Mouse (Mus musculus): ENCODE results near the gene Dlgap1.

Gene Dlgap1

DNA sequence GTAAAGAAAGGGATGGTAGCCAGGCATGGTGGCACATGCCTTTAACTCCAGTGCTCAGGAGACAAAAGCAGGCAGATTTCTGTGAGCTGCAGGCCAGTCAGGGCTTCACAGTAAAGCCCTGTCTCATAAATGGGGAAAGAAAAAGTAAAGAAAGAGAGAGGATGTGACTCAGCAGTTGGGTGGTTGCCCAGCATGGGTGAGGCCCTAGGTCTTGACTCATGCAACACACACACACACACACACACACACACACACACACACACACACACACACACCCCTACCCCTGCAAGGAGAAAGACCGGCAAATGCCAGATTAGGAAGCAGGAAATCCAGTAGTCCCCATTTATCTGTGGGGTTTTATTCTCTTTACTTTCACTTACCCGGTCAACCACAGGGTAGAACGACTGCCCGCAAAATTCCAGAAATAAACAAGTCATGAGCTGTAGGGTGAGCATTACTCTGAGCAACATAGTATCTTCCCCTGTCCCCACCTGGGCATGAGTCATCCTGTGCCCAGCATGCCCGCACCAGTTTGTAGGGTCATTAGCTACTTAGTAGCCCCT lies 759.9 kb downstream of the Dlgap1 start:
- peak; percentile 10 for DNase-seq (ENCODE audit: low spot score)

DNA sequence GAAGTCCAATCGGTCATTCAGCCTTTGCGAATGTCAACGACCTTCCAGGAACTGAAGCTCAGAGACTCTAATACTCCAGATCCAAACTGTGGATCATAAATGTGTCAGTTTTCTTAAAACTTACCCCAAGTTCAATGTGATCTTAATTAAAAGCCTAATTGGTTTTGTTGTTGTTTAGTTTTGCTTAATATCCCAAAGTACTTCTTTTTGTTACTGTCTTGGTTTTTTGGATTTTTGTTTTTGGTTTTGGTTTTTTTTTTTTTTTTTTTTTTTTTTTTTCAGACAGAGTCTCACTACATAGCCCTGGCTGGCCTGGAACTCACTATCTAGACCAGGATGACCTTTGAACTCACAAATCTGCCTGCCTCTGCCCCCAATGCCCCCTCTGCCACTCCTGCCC lies 765.9 kb downstream of the Dlgap1 start:
- no peak for DNase-seq (ENCODE audit: low spot score)

DNA sequence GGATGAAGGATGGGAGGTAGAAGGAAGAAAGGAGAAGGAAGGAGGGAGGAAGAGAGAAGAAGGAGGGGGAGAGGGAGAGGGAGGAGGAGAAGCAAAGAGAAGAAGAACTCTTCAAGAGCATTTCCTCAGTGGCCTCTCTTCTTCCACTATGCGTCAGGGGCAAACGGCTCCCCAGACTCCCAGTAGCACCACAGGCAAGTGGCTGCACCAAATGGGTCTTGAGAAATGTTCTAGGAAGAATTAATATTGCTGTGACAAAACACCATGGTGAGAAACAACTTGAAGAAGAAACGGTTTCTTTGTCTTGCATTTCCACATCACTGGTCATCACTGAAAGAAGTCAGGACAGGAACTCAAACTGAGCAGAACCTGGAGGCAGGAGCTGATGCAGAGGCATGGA lies 766.5 kb downstream of the Dlgap1 start:
- no peak for DNase-seq (ENCODE audit: low spot score)

DNA sequence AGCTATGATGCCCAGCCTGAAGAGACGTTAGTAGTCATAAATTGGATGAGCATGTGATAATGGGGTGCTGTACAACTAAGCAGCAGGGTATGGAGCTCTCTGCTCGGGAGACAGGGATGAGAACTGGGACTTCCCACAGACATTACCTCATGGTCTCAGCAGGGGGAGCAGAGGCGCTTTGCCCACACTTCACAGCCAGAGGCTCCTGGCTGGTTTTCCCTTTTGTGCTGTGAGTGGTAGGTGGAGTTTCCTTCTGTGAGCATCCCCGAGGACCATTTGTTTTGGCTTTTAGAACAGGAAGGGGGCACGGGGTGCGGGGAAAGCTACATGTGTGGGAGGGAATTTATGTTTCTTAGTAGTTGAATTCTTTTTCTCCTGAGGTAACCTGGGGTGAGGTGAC lies 768.6 kb downstream of the Dlgap1 start:
- no peak for DNase-seq (ENCODE audit: low spot score)

DNA sequence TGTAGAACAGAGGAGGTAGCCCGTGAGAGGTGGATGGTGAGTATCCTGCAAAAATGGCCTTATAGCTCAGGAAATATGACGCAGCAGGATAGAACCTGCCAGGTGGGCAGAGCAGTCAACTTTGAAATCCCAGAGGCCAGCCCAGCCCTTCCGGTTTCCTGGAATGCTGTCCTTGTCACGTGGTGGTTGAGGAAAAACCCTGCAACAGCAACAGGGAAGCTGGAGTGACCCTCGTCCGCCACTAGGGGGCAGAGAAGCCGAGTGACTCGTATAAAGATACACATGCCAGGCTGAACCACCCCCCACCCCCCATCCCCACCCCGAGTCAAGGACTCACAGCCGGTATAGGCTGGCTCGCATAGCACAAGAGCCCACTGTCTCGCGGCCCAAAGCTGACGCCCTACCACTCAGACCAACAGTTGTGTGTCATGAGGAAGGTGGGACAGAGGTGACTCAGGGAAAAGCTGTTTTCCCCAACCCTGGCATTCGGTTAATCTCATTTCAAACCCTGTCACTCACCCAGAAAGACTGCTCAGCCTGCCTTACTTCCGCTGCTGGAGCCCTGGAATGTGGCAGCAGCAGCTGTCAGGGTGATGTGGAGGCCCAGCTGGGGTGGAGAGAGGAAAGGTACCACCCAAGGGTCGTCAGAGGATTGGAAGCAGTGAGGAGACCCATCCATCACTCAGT lies 769.4 kb downstream of the Dlgap1 start:
- DNase-seq (ENCODE audit: low spot score) = peak; percentile 24

DNA sequence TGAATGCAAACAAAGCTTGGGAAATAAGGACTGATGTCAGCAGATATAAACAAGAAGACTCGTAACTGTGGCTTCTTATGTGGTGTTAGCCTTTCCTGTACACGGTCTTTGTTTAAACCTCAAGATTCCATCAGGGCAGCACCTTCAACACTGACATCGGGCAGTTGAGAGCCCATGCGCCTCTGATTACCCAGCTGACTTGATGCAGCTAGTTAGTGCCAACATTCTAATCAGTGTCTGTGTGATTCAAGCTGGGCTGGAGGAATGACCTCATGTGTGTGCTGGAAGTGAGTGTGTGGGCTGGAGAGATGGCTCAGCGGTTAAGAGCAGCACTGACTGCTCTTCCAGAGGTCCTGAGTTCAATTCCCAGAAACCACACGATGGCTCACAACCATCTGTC lies 770.5 kb downstream of the Dlgap1 start:
- no peak for DNase-seq (ENCODE audit: low spot score)

DNA sequence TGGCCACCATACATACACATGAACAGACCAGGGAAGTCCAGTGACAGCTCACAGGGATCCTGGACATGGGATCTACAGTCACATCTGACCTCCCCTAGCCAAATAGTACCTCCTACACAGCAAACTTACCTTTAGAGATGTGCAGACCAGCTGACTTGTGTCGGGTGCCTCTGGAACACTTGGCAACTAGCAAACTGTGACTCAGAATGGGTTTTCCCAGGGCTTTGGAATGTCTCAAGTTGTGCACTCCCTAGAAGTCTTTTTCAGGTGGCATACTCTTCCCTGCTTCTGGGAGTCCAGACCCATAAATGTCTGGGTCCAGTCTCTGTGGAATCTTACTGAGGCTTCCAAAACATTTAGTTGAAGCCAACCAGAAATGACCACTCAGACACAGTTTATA lies 772.8 kb downstream of the Dlgap1 start:
- DNase-seq (ENCODE audit: low spot score) = no peak

DNA sequence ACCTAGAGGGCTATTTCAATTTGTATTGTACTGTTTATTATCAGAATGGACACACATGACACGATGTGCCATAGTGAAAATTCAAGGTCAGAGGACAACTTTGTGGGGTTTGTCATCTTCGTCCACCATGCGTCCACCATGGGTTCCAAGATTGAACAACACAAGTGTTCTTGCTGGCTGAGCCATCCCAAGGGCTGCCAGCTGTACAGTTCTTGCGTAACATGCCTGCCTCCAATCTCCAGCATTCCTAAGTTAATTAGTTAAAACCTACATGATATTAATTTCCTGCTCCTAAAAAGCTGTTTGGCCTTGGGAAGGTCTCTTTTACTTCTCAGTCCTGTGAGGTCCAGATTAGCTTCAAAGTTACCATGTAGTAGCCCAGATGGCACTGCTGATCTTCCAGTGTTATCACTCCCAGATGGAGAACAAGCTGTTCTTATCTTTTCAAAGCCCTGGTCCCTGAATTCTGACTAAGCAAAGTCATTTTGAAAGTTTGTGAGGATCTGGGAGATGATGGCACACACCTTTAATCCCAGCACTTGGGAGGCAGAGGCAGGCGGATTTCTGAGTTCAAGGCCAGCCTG lies 775.8 kb downstream of the Dlgap1 start:
- no peak for DNase-seq (ENCODE audit: low spot score)

DNA sequence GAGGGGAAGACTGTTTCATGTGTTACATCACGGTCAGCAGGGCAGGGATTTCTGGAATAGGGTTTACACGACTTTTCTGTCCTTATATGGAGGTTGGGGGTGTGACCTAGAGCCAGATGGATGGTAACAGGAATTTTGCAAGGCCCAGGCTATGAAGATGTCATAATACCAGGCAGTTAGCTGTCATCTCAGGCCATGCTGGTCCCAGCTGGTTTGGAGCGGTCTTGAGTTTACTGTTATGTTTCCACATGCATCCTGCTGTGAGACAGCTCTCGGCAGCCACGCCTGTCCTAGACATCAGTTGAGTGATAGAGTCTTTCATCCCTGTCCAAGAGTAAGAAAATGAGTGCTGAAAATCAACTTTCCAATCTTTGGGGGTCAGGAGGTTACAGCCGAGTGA lies 776.5 kb downstream of the Dlgap1 start:
- DNase-seq (ENCODE audit: low spot score) = no peak

DNA sequence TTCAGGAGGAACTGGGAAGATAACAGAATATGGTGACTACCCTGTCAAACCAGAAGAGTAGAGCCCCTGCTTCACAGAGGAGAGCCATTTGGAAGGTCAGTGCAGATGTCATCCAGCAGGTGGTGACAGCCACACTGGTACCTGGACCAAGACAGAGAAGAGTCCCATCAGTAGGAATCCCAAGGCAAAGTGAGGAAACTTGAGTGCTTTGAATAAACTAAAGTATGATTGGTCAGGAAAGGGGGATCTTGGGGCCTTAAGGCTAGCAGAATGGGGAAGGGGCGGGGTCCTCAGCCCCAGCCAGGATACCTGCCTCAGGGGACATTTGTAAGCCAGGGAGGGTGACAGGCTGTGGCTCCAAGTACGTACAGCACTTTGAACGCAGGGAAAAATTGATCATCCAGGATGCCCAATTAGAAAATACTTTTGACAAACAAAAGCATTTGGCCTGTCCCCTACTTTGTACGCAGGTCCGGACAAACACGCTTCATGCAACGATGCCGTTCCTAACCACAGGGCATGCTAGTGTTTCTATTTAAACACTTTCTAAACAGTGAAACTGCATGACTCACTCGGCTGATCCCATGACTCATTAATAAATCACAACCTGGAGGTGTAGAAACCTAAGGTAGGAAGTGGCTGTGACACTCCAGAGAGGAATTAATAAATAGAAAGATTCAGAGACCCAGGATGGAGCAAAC lies 777.7 kb downstream of the Dlgap1 start:
- no peak for DNase-seq (ENCODE audit: low spot score)

DNA sequence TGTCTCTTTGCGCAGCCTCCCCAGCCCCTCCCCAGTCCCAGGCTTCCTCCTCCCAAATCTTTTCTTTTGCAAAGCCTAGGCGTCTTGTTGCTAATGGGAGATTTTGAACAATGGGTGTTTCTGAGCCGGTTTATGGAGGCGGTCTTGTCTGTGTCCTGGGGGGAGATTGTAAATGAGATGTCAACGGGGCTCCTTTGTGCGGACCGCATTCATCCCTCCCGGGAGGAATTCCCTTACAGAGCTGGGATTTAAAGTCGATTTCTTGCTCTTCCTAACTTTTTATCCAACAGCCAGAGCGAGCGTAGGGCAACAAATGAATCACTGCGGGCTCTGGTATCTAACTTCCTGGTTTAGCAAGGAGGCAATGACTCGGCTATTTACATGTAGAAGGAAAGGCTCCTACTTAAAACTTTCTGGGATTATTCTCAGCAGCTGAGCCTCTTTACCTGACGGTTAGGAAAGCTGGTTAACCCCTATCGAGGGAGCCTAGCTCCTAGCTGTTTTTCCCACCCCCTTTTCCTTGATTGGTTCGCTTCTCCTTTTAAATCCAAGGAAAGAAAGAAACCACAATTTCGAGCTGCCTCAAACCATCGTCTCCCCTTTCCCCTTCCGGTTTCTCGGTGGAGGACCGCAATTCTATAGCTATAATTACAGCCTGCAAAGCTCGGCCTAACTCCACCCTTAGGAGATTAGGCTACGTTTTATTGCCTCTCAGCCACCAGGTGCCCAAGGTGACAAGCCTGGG lies 779.0 kb downstream of the Dlgap1 start:
- DNase-seq (ENCODE audit: low spot score) = peak; percentile 4

DNA sequence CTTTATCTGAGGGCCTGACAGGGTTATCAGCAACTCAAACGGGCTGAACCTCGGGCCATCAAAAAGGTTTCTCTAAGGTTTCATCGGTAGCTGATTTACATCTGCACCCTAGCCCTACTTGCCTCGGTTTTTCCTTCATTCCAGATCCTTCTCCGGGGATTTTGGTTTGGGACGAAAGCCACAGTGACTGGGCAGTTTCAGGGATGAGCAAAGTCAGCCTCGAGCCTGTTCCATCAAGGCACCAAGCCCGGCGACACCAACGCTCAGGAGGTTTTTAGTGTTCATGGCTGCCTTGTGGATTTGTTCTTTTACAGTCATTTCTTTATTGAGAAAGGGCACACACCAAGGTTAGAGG lies 779.6 kb downstream of the Dlgap1 start:
- DNase-seq (ENCODE audit: low spot score) = no peak

DNA sequence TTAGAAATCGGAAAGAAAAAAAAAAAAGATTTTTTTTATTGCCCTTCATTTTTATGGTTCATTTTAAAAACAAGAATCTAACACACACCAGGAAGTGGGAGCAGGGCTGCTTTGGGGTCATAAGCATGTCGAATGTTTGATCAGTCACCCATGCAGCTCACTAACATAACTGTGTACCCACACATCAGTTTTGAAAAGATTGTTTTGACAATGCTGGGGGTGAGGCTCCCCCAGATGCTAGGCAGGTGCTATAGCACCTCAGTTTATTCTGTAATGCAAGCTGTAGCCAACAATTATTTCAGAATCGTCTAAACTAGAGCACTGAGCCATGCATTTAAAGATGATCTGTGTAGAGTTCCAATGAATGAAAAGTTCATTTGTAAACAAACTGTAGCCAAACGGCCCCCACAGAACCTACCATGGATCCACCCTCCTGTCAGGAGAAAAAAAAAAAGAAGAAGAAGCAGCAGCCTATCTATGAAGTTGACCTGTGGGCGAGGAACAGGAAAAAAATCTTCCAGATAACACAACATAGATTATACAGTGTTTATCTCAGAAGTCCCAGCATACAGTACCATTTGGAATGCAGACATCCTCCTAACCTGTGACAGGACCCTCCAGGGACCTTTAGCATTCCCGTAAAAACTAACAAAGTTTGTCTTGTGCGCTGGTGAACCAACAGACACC lies 780.2 kb downstream of the Dlgap1 start:
- no peak for DNase-seq (ENCODE audit: low spot score)

DNA sequence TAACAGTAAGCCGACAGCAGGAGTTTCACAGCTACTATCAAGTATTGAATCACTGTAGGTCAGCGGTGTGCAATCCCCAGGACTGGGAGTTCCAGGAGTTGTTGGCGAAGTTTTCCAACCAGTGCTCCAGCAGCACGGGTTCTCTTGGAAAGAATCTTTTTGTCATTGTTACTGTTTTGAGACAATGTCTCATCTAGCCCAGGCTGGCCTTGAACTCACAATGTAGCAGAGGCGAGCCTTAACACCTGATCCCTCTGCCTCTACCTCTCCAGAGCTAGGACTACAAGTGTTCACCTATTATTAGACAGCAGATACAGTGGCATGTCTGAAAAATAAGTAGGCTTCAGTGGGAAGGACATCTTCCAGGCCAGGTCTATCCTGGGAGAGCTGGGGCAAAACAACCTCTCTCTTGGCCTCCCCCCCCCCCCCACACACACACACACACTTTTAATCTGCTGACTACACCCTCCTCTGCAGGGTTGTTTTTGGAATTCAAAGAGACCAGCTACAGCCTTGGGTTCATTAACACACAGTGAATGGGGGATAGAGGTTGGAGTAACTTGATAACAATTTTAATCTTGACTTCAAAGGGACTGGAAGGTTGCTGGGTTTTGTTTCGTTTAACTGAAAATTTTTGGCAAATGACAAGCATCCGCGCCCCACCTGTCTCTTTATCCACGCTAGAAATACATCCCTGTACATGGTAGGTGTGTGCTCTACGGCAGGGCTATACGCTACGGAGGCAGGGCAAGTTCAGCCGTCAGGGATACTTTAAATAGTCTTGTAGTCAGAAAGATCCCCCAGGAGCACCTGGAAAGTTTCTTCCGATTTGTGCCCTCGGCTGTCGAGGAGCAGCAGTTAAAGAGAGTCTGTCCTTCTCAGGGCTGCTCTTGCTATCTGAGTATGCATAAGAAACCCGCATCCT lies 781.6 kb downstream of the Dlgap1 start:
- no peak for DNase-seq (ENCODE audit: low spot score)

DNA sequence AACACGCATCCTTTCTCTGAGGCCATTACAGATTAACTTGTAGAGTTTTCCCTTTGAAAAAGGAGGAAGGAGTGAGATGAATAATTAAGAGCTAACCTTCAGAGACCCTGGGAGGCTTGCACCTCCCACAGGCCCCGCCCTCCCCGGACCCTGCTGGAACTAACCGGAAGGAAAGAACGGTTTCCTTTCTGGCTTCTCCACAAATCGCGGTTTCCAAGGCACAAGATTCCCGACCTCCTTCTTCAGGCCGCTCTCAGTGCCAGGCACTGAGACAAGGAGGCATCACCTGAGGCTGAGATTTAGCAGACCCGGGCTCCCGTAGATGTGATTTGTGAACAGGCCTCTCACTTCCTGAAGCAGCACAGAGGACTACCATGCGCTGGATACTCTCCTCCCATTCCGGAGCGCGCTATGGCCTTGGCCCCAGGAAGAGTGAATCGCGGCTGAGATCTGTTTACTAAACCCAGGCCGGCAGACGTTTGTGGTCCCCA lies 782.3 kb downstream of the Dlgap1 start:
- DNase-seq (ENCODE audit: low spot score) = peak; percentile 9

DNA sequence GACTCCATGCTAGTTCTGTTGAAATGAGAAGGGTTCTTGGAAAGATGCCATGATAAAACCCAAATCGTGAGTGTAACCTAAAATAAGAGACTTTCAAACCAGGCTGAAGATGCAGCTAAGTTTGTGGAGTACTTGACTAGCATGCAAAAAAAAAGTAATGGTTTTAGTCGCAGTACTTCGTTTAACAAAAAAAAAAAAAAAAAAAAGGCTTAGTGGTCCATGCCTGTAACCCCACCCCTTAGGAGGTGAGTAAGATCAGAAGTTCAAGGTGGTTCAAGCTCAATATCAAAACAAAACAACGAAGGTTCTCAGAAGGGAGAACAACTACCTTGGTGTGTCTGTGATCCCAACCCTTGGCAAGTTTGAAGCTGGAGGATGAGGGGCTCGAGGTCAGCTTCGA lies 782.8 kb downstream of the Dlgap1 start:
- no peak for DNase-seq (ENCODE audit: low spot score)

DNA sequence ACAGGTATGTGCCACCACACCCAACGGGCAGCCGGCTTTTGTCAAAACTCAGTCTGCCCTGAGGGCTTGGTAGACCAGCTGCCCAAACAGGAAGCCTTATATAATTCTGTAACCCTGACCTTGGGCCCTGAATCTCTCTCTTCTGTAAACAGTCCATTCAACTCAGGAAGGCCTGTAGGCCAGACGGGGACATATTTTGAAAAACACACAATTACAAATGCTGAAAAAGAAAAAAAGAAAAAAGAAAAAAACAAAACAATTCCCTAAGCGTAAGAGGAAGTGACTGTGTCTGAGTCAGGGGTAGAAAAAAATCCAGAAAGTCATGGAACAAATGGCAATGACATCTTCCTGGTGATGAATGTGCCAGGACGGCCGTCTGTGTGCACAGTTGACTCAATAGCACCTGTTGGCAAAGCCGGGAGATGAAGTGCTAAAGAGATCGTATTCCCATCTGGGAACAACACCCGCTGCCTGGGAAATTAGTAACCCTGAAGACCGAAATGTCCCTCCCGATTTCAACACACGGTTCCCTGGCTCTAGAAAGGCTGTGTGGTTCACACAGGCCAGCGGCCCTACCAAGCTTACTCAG lies 784.7 kb downstream of the Dlgap1 start:
- DNase-seq (ENCODE audit: low spot score) = no peak

DNA sequence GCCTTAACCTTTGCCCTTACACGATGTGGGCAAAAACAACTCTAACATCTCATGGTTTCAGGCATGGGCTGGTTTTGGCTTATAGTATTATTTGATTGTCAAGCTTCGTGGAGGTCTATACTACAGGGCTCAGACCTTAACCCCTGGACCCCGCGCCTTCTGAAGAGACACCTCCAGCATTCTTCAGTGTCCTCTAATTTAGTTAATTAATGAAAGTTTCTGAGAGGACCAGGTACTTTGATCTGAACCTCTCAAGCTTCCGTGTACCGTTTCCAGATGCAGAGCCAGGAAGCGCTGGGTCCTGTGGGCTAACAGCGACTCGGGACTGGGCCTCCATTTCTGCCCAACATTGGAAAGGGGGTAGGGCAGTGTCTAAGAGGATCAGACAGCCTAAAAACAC lies 785.2 kb downstream of the Dlgap1 start:
- no peak for DNase-seq (ENCODE audit: low spot score)

DNA sequence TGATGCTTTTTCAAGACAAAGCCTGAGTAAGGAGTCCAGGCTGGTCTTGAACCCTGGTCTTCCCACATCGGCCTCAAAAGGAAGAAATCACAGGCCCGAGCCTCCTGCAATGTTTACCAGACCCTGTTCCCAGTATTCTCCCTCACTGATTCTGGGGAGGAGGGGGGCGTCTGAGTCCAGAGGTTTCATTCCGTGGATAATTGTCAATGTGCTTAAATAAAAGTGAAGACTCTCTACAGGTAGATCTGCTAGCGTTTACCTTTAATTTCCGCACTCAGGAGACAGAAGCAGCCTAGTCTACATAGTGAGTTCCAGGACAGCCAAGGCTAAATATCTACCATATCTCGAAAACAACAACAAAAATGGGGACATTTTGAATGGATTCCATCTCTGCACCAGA lies 785.8 kb downstream of the Dlgap1 start:
- no peak for DNase-seq (ENCODE audit: low spot score)

DNA sequence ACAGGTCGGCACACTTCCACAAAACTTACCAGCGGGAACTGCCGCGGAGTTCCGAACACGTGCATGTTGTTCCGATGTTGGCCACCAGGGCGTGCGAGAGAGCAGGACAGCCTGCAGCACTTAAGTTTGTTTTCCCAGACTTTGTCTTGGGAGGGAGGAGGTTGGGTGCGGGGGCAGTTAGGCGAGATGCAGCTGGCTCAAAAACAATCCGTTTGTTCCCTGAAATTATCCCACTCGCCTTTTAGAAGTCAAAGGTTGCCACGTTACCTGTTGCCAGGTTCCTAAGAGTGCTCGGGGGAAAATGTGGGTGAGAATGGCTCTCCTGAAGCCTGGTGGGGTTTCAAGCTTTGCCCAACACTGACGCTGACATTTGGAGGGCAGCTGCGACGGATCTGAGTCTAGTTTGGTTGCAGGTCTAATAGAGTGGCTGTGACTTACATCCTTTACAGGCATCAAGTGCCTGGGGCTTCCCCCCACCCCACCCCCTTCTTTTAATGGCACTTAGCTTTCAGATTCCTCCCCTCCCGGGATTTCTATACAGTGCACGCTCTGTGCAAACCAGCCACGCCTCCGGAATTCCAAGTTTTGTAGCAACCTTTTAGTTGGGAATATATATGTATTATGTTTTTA lies 786.3 kb downstream of the Dlgap1 start:
- DNase-seq (ENCODE audit: low spot score) = peak; percentile 43

Measured in T-cell, adult 2 months (primary cell).